Mouse (Mus musculus): ENCODE results near the gene Ptprn2. TPM values are rescaled to one million over a fixed set of nuclear protein-coding genes. Genes with fewer than 3 reads are reported as not detected.

Ptprn2 gene
- polyA plus RNA-seq, 1 experiment = 0.22 TPM

DNA sequence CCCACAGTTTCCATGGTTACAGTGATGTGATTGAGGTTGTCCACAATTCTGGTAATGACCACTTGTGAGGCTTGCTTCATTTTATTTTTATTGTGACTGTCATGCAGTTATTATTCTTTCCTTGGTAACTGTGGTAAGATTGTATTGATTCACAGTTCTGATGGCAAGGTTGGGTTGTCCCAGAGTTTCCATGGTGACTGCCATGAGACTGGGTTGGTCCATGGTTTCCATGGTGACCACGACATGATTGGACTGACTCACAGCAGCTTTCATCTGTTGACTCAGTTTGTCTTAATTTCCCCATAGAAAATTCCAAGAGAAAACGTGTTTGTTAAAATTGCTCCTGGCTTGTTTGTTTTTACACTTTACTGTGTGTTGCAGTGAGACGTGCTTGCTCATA, 225.2 kb downstream of the Ptprn2 start:
- Histone ChIP-seq H3K4me2 (ENCODE audit: low read depth) (no peak overlapping the region), H3K79me2 (ENCODE audit: control insufficient read depth, insufficient read depth) (no peaks in the 10 kb centered on the region), H3K4me3 (no peak overlapping the region), H3K27me3 (ENCODE audit: control insufficient read depth, insufficient read depth, insufficient read length) (no peaks in the 10 kb centered on the region), H3ac (ENCODE audit: control insufficient read depth, insufficient read length) (no peak overlapping the region), H3K36me3 (ENCODE audit: control insufficient read depth, insufficient read depth) (no peaks in the 10 kb centered on the region)
- TF ChIP-seq E2F4 (IDR thresholded peaks at IDR 0.05; ENCODE audit: insufficient read depth) (no peak), TCF3 (IDR thresholded peaks at IDR 0.05; ENCODE audit: insufficient read length, low read depth) (no peak), MYOD1 (IDR thresholded peaks at IDR 0.05; ENCODE audit: control insufficient read depth in 1 of 3, insufficient read length in 2 of 3, low read depth in 2 of 3) (no peak), USF1 (IDR thresholded peaks at IDR 0.05; ENCODE audit: low read depth) (no peak), POLR2AphosphoS2 (IDR thresholded peaks at IDR 0.05; ENCODE audit: insufficient read length, low read depth) (no peak), SRF (IDR thresholded peaks at IDR 0.05; ENCODE audit: control insufficient read depth, insufficient read length, low read depth) (no peak), MYOG (IDR thresholded peaks at IDR 0.05; ENCODE audit: control insufficient read depth in 1 of 3, insufficient read depth in 1 of 3, insufficient read length in 2 of 3, low read depth in 2 of 3) (no peak), POLR2A (IDR thresholded peaks at IDR 0.05; ENCODE audit: insufficient read length, low read depth) (no peak), TCF12 (IDR thresholded peaks at IDR 0.05; ENCODE audit: insufficient read depth, poor library complexity, severe bottlenecking) (no peak), MAX (IDR thresholded peaks at IDR 0.05; ENCODE audit: low read depth) (no peak), REST (IDR thresholded peaks at IDR 0.05; ENCODE audit: insufficient read depth, insufficient read length) (no peak), CEBPB (IDR thresholded peaks at IDR 0.05; ENCODE audit: insufficient read depth, poor library complexity, severe bottlenecking) (no peak)

- TF ChIP-seq TCF3 (IDR thresholded peaks at IDR 0.05; ENCODE audit: insufficient read length, low read depth) (no peak), POLR2A (IDR thresholded peaks at IDR 0.05; ENCODE audit: insufficient read length, low read depth) (no peak), POLR2AphosphoS2 (IDR thresholded peaks at IDR 0.05; ENCODE audit: insufficient read length, low read depth) (no peak), REST (IDR thresholded peaks at IDR 0.05; ENCODE audit: insufficient read depth, insufficient read length) (no peak), MAX (IDR thresholded peaks at IDR 0.05; ENCODE audit: low read depth) (no peak), MYOG (IDR thresholded peaks at IDR 0.05; ENCODE audit: control insufficient read depth in 1 of 3, insufficient read depth in 1 of 3, insufficient read length in 2 of 3, low read depth in 2 of 3) (no peak), TCF12 (IDR thresholded peaks at IDR 0.05; ENCODE audit: insufficient read depth, poor library complexity, severe bottlenecking) (no peak), SRF (IDR thresholded peaks at IDR 0.05; ENCODE audit: control insufficient read depth, insufficient read length, low read depth) (no peak), CEBPB (IDR thresholded peaks at IDR 0.05; ENCODE audit: insufficient read depth, poor library complexity, severe bottlenecking) (no peak), E2F4 (IDR thresholded peaks at IDR 0.05; ENCODE audit: insufficient read depth) (no peak), USF1 (IDR thresholded peaks at IDR 0.05; ENCODE audit: low read depth) (no peak), MYOD1 (IDR thresholded peaks at IDR 0.05; ENCODE audit: control insufficient read depth in 1 of 3, insufficient read length in 2 of 3, low read depth in 2 of 3) (no peak)
- Histone ChIP-seq H3K27me3 (ENCODE audit: control insufficient read depth, insufficient read depth, insufficient read length) (no peaks in the 10 kb centered on the region), H3K4me3 (no peak overlapping the region), H3K4me2 (ENCODE audit: low read depth) (no peak overlapping the region), H3K36me3 (ENCODE audit: control insufficient read depth, insufficient read depth) (no peaks in the 10 kb centered on the region), H3K79me2 (ENCODE audit: control insufficient read depth, insufficient read depth) (no peaks in the 10 kb centered on the region), H3ac (ENCODE audit: control insufficient read depth, insufficient read length) (no peak overlapping the region)
Measured at GRCm38 (mm10) chr12:116711133-116711532, 225.6 kb downstream of the Ptprn2 start.

- Histone ChIP-seq H3ac (ENCODE audit: control insufficient read depth, insufficient read length) (no peak overlapping the region), H3K4me3 (no peak overlapping the region), H3K36me3 (ENCODE audit: control insufficient read depth, insufficient read depth) (no peaks in the 10 kb centered on the region), H3K79me2 (ENCODE audit: control insufficient read depth, insufficient read depth) (no peaks in the 10 kb centered on the region), H3K27me3 (ENCODE audit: control insufficient read depth, insufficient read depth, insufficient read length) (no peaks in the 10 kb centered on the region), H3K4me2 (ENCODE audit: low read depth) (no peak overlapping the region)
- no peak for TF ChIP-seq SRF (IDR thresholded peaks at IDR 0.05; ENCODE audit: control insufficient read depth, insufficient read length, low read depth)
- no peak for TF ChIP-seq POLR2AphosphoS2 (IDR thresholded peaks at IDR 0.05; ENCODE audit: insufficient read length, low read depth)
- TF ChIP-seq E2F4 (IDR thresholded peaks at IDR 0.05; ENCODE audit: insufficient read depth) = no peak
Measured at GRCm38 (mm10) chr12:116713096-116713495, 227.6 kb downstream of the Ptprn2 start.

GRCm38 (mm10) chr12:116721062-116721461, 235.5 kb downstream of the Ptprn2 start:
- Histone ChIP-seq H3K27me3 (ENCODE audit: control insufficient read depth, insufficient read depth, insufficient read length) (no peaks in the 10 kb centered on the region), H3K4me2 (ENCODE audit: low read depth) (no peak overlapping the region), H3ac (ENCODE audit: control insufficient read depth, insufficient read length) (no peak overlapping the region), H3K36me3 (ENCODE audit: control insufficient read depth, insufficient read depth) (no peaks in the 10 kb centered on the region), H3K79me2 (ENCODE audit: control insufficient read depth, insufficient read depth) (no peaks in the 10 kb centered on the region), H3K4me3 (no peak overlapping the region)
- TF ChIP-seq TCF3 (IDR thresholded peaks at IDR 0.05; ENCODE audit: insufficient read length, low read depth) = no peak
- no peak for TF ChIP-seq REST (IDR thresholded peaks at IDR 0.05; ENCODE audit: insufficient read depth, insufficient read length)
- TF ChIP-seq POLR2AphosphoS2 (IDR thresholded peaks at IDR 0.05; ENCODE audit: insufficient read length, low read depth) = no peak
- TF ChIP-seq USF1 (IDR thresholded peaks at IDR 0.05; ENCODE audit: low read depth) = no peak
- TF ChIP-seq MYOD1 (IDR thresholded peaks at IDR 0.05; ENCODE audit: control insufficient read depth in 1 of 3, insufficient read length in 2 of 3, low read depth in 2 of 3) = no peak
- TF ChIP-seq CEBPB (IDR thresholded peaks at IDR 0.05; ENCODE audit: insufficient read depth, poor library complexity, severe bottlenecking) = no peak
- TF ChIP-seq MAX (IDR thresholded peaks at IDR 0.05; ENCODE audit: low read depth) = no peak
- no peak for TF ChIP-seq MYOG (IDR thresholded peaks at IDR 0.05; ENCODE audit: control insufficient read depth in 1 of 3, insufficient read depth in 1 of 3, insufficient read length in 2 of 3, low read depth in 2 of 3)

- Histone ChIP-seq H3ac (ENCODE audit: control insufficient read depth, insufficient read length) (no peak overlapping the region), H3K4me2 (ENCODE audit: low read depth) (no peak overlapping the region), H3K27me3 (ENCODE audit: control insufficient read depth, insufficient read depth, insufficient read length) (no peaks in the 10 kb centered on the region), H3K4me3 (no peak overlapping the region), H3K36me3 (ENCODE audit: control insufficient read depth, insufficient read depth) (no peaks in the 10 kb centered on the region), H3K79me2 (ENCODE audit: control insufficient read depth, insufficient read depth) (no peaks in the 10 kb centered on the region)
- TF ChIP-seq POLR2A (IDR thresholded peaks at IDR 0.05; ENCODE audit: insufficient read length, low read depth) = no peak
- no peak for TF ChIP-seq MAX (IDR thresholded peaks at IDR 0.05; ENCODE audit: low read depth)
- no peak for TF ChIP-seq POLR2AphosphoS2 (IDR thresholded peaks at IDR 0.05; ENCODE audit: insufficient read length, low read depth)
- TF ChIP-seq TCF12 (IDR thresholded peaks at IDR 0.05; ENCODE audit: insufficient read depth, poor library complexity, severe bottlenecking) = no peak
- TF ChIP-seq TCF3 (IDR thresholded peaks at IDR 0.05; ENCODE audit: insufficient read length, low read depth) = no peak
- TF ChIP-seq MYOG (IDR thresholded peaks at IDR 0.05; ENCODE audit: control insufficient read depth in 1 of 3, insufficient read depth in 1 of 3, insufficient read length in 2 of 3, low read depth in 2 of 3) = no peak
- no peak for TF ChIP-seq SRF (IDR thresholded peaks at IDR 0.05; ENCODE audit: control insufficient read depth, insufficient read length, low read depth)
- no peak for TF ChIP-seq USF1 (IDR thresholded peaks at IDR 0.05; ENCODE audit: low read depth)
- no peak for TF ChIP-seq CEBPB (IDR thresholded peaks at IDR 0.05; ENCODE audit: insufficient read depth, poor library complexity, severe bottlenecking)
- no peak for TF ChIP-seq MYOD1 (IDR thresholded peaks at IDR 0.05; ENCODE audit: control insufficient read depth in 1 of 3, insufficient read length in 2 of 3, low read depth in 2 of 3)
- no peak for TF ChIP-seq E2F4 (IDR thresholded peaks at IDR 0.05; ENCODE audit: insufficient read depth)
- no peak for TF ChIP-seq REST (IDR thresholded peaks at IDR 0.05; ENCODE audit: insufficient read depth, insufficient read length)
Measured at GRCm38 (mm10) chr12:116740141-116740540, 254.6 kb downstream of the Ptprn2 start.
